Mouse (Mus musculus): ENCODE data around the gene Fut8.

The Fut8 gene

DNA sequence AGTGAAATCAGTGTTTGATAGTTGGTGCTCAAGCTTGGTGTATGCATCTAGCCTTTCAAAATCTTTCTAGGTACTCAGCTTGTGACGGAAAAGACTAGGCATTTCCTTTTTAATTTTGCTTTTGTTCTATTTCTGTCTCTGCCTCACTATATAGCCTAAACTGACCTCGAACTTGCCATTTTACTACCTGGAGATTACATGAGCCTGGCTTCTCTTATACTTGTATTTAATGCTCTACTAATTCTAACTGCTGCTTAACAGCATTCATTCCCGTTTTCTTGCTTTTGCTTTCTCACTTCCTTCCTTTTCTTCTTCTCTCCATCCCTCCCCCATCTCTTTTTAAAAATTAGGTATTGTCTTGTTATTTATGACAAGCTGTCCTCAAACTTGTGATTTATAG, 67.6 kb downstream of the Fut8 start:
- DNase-seq (ENCODE audit: low read depth, low spot score) = no peak

GRCm38 (mm10) chr12:77306759-77307314, 68.9 kb downstream of the Fut8 start:
- DNase-seq (ENCODE audit: low read depth, low spot score) = peak; percentile 34

- peak; percentile 50 for DNase-seq (ENCODE audit: low read depth, low spot score)
These were observed 71.6 kb downstream of the Fut8 start for GRCm38 (mm10) chr12:77309507-77309906.

DNA sequence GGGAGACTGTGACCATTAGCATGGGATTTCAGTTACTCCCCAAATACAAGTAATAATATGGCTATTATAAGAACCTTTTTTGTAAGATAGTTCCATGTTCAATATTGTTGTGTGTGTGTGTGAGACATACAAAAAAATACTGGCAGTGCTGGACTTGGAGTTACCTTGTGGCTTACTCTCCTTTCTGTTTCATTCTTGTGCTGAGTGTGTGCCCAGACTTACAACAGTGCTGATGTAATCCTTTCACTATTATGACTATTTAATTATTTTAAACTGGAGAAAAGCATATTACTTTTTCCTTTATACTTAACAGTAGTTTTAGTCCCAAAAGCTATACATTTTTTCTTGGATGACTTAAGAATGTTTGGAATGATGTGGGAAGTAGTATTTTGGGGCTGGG, 75.6 kb downstream of the Fut8 start:
- DNase-seq (ENCODE audit: low read depth, low spot score) = no peak

- DNase-seq (ENCODE audit: low read depth, low spot score) = no peak
These were observed 86.2 kb downstream of the Fut8 start for GRCm38 (mm10) chr12:77324142-77324541.

DNA sequence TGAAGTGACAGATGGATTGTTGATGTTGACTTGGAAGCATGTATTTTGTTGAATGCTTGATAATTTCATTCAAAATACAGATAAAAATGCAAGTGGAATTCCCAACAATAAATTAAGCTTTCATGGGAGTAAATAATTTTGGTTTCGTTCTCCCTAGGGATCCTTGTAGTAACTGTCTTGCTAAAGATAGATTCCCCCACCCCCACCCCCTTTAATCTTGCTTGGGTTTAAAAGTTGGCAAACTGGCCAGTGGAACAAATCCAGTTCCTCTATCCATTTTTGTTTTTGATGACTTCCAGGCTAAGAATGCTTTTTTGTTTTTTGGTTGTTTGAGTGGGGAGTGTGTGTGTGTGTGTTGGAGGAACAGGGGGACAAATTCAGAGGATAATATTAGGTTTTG, 108.6 kb downstream of the Fut8 start:
- DNase-seq (ENCODE audit: low read depth, low spot score) = no peak

DNA sequence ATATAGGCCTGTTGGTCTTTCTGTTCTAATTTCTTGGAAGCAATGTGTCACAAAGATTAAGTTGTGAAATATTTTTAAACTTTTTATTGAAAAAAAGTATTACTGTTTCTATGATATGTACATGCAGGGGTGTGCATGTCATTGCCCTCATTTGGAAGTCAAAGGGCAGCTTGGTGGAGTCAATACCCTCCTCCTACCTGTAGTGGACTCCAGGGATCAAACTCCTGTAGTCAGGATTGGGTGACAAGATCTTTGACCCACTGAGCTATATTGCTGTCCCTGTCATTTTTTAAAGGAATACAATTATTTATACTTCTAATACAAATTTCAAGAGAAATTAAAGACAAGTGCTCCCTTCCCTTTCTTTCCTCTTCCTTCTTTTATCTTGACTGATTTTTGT, 111.6 kb downstream of the Fut8 start:
- no peak for DNase-seq (ENCODE audit: low read depth, low spot score)

GRCm38 (mm10) chr12:77415720-77416119, 177.8 kb downstream of the Fut8 start:
- no peak for DNase-seq (ENCODE audit: low read depth, low spot score)

- no peak for DNase-seq (ENCODE audit: low read depth, low spot score)
These were observed 183.9 kb downstream of the Fut8 start for GRCm38 (mm10) chr12:77421667-77422393.

GRCm38 (mm10) chr12:77426093-77426492, 188.2 kb downstream of the Fut8 start:
- DNase-seq (ENCODE audit: low read depth, low spot score) = no peak

DNA sequence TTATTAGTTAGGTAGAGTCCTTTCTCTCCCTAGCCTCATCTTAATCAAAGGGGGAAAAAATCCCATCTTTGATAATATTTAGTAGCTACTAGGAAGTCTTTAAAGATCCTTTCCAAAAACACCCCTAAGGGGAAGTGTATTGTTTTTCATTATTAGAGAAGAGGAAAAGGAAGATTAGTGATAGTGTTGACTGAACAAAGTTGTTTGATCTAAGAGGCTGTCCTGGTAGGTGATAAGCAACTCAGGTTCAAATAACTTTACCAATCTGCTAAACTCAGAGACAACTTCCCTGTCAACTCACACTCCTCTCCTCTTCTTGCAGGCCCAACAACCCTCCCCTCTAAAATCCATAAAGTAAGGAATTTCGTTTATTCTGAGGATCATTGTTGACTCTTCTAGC, 190.2 kb downstream of the Fut8 start:
- no peak for DNase-seq (ENCODE audit: low read depth, low spot score)

DNA sequence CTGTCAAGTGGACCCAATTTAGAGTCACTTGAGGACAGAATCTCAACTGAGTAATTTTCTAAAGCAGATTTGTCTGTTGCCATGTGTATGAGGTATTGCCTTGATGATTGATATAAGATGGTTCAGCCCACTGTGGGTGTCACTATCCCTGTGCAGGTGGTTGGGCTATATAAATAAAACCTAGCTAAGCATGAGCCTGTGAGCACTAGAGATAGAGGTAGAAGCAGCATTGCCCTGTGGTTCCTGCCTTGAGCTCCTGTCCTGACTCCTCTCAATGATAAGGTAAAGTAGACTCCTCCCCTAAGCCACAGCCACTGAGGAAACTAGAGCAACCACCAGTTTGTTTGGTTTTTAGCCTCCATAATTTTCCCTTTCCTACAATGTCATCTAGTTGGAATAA, 191.5 kb downstream of the Fut8 start:
- DNase-seq (ENCODE audit: low read depth, low spot score) = no peak

DNA sequence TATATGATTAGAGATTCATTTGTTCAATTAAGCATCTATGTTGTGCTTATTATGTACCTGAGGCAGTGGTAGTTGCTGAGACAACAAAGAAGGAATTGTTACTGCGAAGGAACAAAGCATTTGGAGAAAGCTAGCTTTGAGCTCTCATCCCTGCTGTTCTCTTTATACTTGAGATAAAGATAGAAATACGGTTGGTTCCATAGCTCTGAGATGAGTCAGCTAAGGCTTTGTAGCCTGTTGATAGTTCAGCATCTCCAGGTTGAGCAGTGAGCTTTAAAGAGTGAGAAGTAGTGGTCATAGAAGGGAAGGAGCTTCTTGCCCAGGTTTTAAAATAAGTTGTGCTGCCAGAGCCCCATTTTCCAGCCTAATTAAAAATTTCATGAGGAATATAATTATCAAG, 198.8 kb downstream of the Fut8 start:
- no peak for DNase-seq (ENCODE audit: low read depth, low spot score)

GRCm38 (mm10) chr12:77450816-77451215, 212.9 kb downstream of the Fut8 start:
- no peak for DNase-seq (ENCODE audit: low read depth, low spot score)

- DNase-seq (ENCODE audit: low read depth, low spot score) = no peak
These were observed 228.3 kb downstream of the Fut8 start for GRCm38 (mm10) chr12:77466178-77466577.

- DNase-seq (ENCODE audit: low read depth, low spot score) = no peak
These were observed 242.0 kb downstream of the Fut8 start for GRCm38 (mm10) chr12:77479931-77480330.

DNA sequence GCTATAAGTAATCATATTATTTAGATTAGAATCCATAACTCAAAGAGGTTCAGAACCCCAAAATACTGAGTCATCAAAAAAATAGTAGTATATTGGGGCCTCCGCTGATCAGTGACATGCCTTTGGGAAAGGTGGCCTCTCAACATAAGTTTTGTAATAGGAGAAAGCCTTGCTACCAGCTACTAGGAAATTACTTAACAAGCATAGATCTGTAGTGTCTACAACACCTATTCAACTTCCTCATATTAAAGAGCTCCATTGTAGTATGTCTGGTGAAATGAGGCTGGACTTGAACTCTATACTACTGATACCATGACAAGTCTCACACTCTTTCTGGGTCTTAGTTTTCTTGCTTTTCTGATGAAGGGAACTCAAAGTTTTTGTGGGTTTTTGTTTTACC, 243.2 kb downstream of the Fut8 start:
- no peak for DNase-seq (ENCODE audit: low read depth, low spot score)

DNA sequence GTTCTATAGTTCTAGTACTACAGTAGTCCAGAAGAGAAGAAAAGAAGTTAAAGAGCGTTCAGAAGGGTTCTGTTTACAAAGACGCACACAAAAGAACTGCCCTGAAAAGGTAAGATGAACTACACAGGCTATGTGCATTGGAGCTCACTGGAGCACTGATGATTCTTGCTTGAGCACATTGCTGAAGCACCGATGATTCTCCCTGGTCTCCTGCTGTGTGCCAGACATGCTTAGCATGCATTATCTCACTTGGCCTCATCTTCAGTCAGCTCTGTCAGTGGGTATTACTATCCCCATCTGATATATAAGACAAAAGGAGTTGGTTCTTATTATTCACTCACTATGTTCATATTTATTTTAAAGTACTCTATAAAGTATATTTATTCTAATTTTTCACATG, 243.9 kb downstream of the Fut8 start:
- DNase-seq (ENCODE audit: low read depth, low spot score) = no peak

GRCm38 (mm10) chr12:77483180-77483855, 245.4 kb downstream of the Fut8 start:
- no peak for DNase-seq (ENCODE audit: low read depth, low spot score)

DNA sequence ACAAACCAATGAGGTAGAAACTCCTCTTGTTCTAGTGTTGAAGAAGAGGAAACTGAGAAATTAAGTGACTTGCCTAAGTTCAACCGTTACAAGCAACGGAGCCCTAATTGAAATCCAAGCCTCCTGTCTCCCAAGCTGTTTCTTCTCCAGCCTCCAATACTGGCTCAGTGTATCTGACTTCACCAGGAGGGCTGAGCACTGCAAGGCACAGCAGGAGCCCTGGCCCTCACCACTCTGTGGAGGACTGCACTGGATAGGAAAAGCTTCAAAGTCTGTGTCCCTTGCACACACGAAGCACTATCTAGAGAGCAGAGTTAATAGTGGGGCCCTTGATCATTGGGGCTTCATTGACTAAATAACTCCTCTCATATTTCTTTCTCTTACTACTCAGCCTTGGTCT, 246.8 kb downstream of the Fut8 start:
- DNase-seq (ENCODE audit: low read depth, low spot score) = no peak

DNA sequence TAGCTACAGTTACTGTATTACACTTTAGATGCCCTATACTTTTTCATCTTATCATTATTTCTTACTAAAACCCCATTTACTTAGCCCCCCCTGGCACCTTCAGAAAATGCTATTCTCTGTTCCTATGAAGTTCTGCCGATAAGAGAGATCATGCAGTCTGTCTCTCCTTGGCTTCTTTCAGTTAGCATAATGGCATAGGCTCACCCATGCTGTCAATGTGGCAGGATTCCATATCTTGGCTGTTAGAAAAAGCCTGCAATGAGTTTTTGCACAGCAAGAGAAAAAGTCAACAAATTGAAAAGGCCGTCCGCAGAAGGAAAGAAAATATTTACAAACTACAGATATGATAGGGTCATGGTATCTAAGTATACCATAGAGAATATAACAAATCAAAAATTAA, 253.6 kb downstream of the Fut8 start:
- no peak for DNase-seq (ENCODE audit: low read depth, low spot score)

DNA sequence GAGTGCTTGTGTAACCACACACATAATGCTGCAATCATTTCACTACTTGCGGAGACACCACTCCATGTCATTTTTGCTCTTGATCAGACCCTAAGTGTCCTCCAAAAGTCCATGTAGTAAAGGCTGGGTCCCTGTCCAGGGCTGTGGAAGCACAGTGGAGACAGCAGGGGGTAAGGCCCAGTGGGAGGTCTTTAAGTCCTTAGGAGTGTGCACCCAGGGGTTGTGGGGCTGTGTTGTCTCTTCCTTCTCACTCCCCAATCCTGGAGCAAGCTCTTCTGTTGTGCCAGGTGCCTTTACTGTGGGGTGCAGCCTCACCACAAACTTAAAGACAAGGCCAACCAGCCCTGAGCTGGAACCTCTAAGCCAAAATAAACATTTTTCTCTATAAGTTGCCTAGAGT, 257.9 kb downstream of the Fut8 start:
- no peak for DNase-seq (ENCODE audit: low read depth, low spot score)

- DNase-seq (ENCODE audit: low read depth, low spot score) = no peak
These were observed 260.2 kb downstream of the Fut8 start for GRCm38 (mm10) chr12:77498153-77498552.

All from A20 (cell line).